Mouse (Mus musculus) colon, adult 2 months (tissue): ENCODE results near the gene Cpa3. TPM values are rescaled to one million over a fixed set of nuclear protein-coding genes. Genes with fewer than 3 reads are reported as not detected.

ENCODE experiments used
- polyA plus RNA-seq: library from polyadenylated mRNA; depleted of rRNA; stranded (reverse); fragments of >200 nt; gene quantifications from 2 replicates; pipeline ENCODE4 v1.2.3, GENCODE M21; 2012; rRNA removed

Cpa3 gene
- not detected in 2 replicates for polyA plus RNA-seq

DNA sequence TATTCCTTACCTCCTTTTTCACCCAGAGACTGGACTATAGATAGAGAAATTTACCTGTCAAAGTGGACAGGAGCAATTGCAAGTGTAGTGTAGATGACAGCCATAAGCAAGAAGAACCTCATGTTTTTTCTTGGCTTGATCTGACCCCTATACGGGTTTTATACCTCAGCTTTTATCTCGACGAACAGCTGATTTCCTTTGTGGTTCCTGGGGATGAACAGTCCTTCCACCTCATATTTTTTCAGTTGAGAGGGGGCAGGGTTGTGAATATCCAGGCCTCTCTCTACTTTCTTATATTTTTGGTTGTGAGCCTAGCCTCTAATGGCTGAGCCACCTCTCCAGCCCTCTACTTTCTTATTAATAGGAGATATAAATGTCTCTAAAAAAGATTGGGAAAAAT, at the start of gene Cpa3:
TSS of gene Cpa3 (minus strand) at position 132 of the 400 bp plus-strand sequence.

DNA sequence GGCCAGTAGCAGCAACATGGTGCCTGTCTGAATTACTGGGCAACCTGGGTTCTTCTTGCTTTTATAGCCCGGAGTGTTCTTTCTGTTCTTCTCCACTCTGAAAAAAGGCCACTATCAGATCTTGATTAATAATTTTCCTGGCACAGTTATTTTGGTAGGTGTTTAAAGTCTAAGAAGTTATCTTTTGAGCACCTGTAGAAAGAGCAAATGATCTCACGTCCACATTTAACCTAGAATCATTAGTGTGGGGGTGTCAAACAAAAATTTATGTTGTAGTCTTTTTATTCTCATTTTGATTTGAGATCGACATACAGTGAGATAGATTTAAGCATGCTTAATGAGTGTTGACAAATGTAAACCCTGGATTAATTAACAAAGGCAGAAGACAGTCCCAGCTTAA, 33.7 kb upstream of the Cpa3 start, which contains the start of gene Cpb1:
TSS of gene Cpb1 (minus strand) at position 101 of the 400 bp plus-strand sequence.

Other genes starting within 250 kb of the Cpa3 start
- gene Hps3, start 206.9 kb downstream of the Cpa3 start, polyA plus RNA-seq, result 26.7 and 30.8 TPM in 2 replicates
- gene Hltf, start 184.4 kb downstream of the Cpa3 start, polyA plus RNA-seq, result 2.1 and 4.7 TPM in 2 replicates
- gene Gyg, start 86.9 kb downstream of the Cpa3 start, polyA plus RNA-seq, result 13.4 and 13.9 TPM in 2 replicates
- gene Cpb1, start 33.6 kb upstream of the Cpa3 start, polyA plus RNA-seq, result 0.15 and 124 TPM in 2 replicates
- gene Agtr1b, start 125.0 kb upstream of the Cpa3 start, polyA plus RNA-seq, result 0.28 and 0.36 TPM in 2 replicates